ENCODE assay signal across 8 mouse cellular contexts in the genomic region with DNA sequence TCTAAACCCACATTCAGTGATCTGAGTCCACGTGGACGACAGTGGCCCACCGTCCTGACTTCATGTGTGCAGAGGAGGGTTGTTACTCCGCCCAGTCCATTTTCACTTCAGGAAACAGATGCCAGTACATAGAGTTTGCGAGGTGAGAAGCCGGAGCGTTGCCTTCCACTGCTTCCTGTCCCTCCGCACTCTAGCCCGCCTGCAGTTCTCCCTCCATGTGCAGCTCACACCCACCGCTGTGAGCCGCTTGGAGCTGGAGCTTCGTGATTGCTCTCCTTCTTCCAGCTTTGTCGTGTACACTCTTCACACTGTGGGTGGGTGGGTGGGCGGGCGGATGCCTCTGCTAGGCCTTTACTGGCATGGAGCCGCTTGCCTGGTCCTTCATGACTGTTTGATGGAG. TPM values are rescaled to one million over a fixed set of nuclear protein-coding genes. Genes with fewer than 3 reads are reported as not detected.
DNase-seq lines count a peak whose midpoint lies in the region; ATAC-seq and TF ChIP-seq lines count a peak whose summit lies in the region.

No protein-coding gene starts in this region.

- no peaks in the 10 kb centered on the region for H3K27me3 ChIP-seq in kidney, postnatal 0 days (ENCODE audit: insufficient read depth, low read length)
- no peaks in the 10 kb centered on the region for H3K27me3 ChIP-seq in hindbrain, embryonic 10.5 days (ENCODE audit: insufficient read depth, poor library complexity, severe bottlenecking)
- H3K27me3 ChIP-seq in midbrain, embryonic 13.5 days, result no peaks in the 10 kb centered on the region

- TF ChIP-seq CTCF in kidney, postnatal 0 days (IDR thresholded peaks at IDR 0.05; ENCODE audit: low read depth), result no peak

- 29% methylated on average over 16 of the region's 16 CpGs for WGBS in kidney, postnatal 0 days
- 59% methylated on average over 16 of the region's 16 CpGs for WGBS in hindbrain, embryonic 10.5 days
- WGBS in midbrain, embryonic 13.5 days, result 63% methylated on average over 16 of the region's 16 CpGs

- H3K9me3 ChIP-seq in kidney, postnatal 0 days (replicated peaks; ENCODE audit: low read length), result no peaks in the 10 kb centered on the region
- no peaks in the 10 kb centered on the region for H3K9me3 ChIP-seq in hindbrain, embryonic 10.5 days
- no peaks in the 10 kb centered on the region for H3K9me3 ChIP-seq in midbrain, embryonic 13.5 days

- no peak overlapping the region for H3K4me3 ChIP-seq in kidney, postnatal 0 days (replicated peaks; ENCODE audit: low read depth, low read length)
- no peak overlapping the region for H3K4me3 ChIP-seq in hindbrain, embryonic 10.5 days
- no peak overlapping the region for H3K4me3 ChIP-seq in midbrain, embryonic 13.5 days (replicated peaks)

- no peak overlapping the region for H3K27ac ChIP-seq in kidney, postnatal 0 days
- peak overlapping the region; percentile 64 for H3K27ac ChIP-seq in hindbrain, embryonic 10.5 days
- peak overlapping the region; percentile 41; the same call in 1 of the 2 replicates for H3K27ac ChIP-seq in midbrain, embryonic 13.5 days

- ATAC-seq in kidney, postnatal 0 days (replicated peaks; ENCODE audit: low FRiP score, low read depth), result no peak
- peak; percentile 40; the same call in 1 of the 2 replicates for ATAC-seq in midbrain, embryonic 13.5 days
- no peak for ATAC-seq in erythroblast, adult 5-6 weeks (replicated peaks; ENCODE audit: low FRiP score, poor library complexity, severe bottlenecking)

- no peaks in the 10 kb centered on the region for H3K36me3 ChIP-seq in kidney, postnatal 0 days (ENCODE audit: insufficient read depth, low read length)
- no peaks in the 10 kb centered on the region for H3K36me3 ChIP-seq in hindbrain, embryonic 10.5 days
- no peaks in the 10 kb centered on the region for H3K36me3 ChIP-seq in midbrain, embryonic 13.5 days

- peak; percentile 64 for DNase-seq in kidney, postnatal 0 days (ENCODE audit: low spot score)
- no peak for DNase-seq in kidney, adult 8-10 months
- DNase-seq in ZHBTc4 (ENCODE audit: low read depth, low spot score), result peak; percentile 33
- no peak for DNase-seq in hindbrain, embryonic 10.5 days (ENCODE audit: low spot score)
- no peak for DNase-seq in adrenal gland, postnatal 10 days
- no peak for DNase-seq in ovary, postnatal 14 days (ENCODE audit: low spot score)

- peak overlapping the region; percentile 15; the same call in 1 of the 2 replicates for H3K4me2 ChIP-seq in kidney, postnatal 0 days (ENCODE audit: low read length)
- H3K4me2 ChIP-seq in midbrain, embryonic 13.5 days (replicated peaks), result no peak overlapping the region

- H3K4me1 ChIP-seq in kidney, postnatal 0 days (replicated peaks; ENCODE audit: insufficient read depth, low read length), result peaks cover 14% of the 10 kb centered on the region
- peaks cover 39% of the 10 kb centered on the region for H3K4me1 ChIP-seq in hindbrain, embryonic 10.5 days (replicated peaks)
- H3K4me1 ChIP-seq in midbrain, embryonic 13.5 days (replicated peaks), result peaks cover 41% of the 10 kb centered on the region

- no peak overlapping the region for H3K9ac ChIP-seq in kidney, postnatal 0 days (ENCODE audit: low read depth, low read length)
- H3K9ac ChIP-seq in midbrain, embryonic 13.5 days (replicated peaks), result no peak overlapping the region

RNA-seq across cellular contexts. Expression of a gene that starts 53.8 kb away (rescaled TPM):
- polyA plus RNA-seq in kidney, postnatal 0 days (2015; fragmentation: Nextera tagmentation; extraction: Ambion mirVana), result 4.9 and 5.7 TPM in 2 replicates
- 17.6 and 18.9 TPM in 2 replicates for polyA plus RNA-seq in hindbrain, embryonic 10.5 days (2016; fragmentation: Nextera tagmentation; extraction: Ambion mirVana)
- 21.4 and 24.1 TPM in 2 replicates for polyA plus RNA-seq in midbrain, embryonic 13.5 days (2015; fragmentation: Nextera tagmentation; extraction: Ambion mirVana)
- total RNA-seq in adrenal gland, postnatal 10 days (2021), result 10 to 100 TPM; 19.0 to 24.5 TPM
- 4.2 and 7.7 TPM in 2 replicates for total RNA-seq in erythroblast, adult 5-6 weeks (2015; ENCODE audit: low replicate concordance)
- 2.6 and 4.2 TPM in 2 replicates for total RNA-seq in erythroblast, adult 5-6 weeks (2017; ENCODE audit: low replicate concordance)

Comparison
In these comparisons a context has a peak if more than half of its experiments do, and no peak if none do; other contexts are left out.
1. DNase-seq: peak in kidney, postnatal 0 days (single experiment) and ZHBTc4 (single experiment); none in kidney, adult 8-10 months (0 of 2), hindbrain, embryonic 10.5 days (single experiment), adrenal gland, postnatal 10 days (single experiment) and ovary, postnatal 14 days (single experiment).